Mouse (Mus musculus) myocyte (in vitro differentiated cells): ENCODE measurements around the gene Txndc9.

ENCODE experiments used
- CEBPB ChIP-seq: IDR thresholded peaks from 2 replicates; pipeline ENCODE4 v1.6.1; 2011; ENCODE audit warnings: mild to moderate bottlenecking, moderate library complexity; ENCODE audit not compliant: poor library complexity, insufficient read depth, severe bottlenecking
- MAX ChIP-seq: IDR thresholded peaks from one replicate; pipeline ENCODE4 v1.6.1; 2011; ENCODE audit warnings: low read depth, mild to moderate bottlenecking, control low read depth
- MYOG ChIP-seq, 3 experiments: IDR thresholded peaks; one replicate each; pipeline ENCODE4 v1.6.1; 2011; ENCODE audit warnings: control low read depth in 2 of 3, low read depth in 2 of 3, mild to moderate bottlenecking in 2 of 3; ENCODE audit not compliant: insufficient read length in 2 of 3, control insufficient read depth in 1 of 3, insufficient read depth in 1 of 3
- POLR2A ChIP-seq: IDR thresholded peaks from one replicate; pipeline ENCODE4 v1.6.1; 2011; ENCODE audit warnings: low read depth, mild to moderate bottlenecking, control low read depth, moderate library complexity; ENCODE audit not compliant: insufficient read length
- REST ChIP-seq: IDR thresholded peaks from one replicate; pipeline ENCODE4 v1.6.1; 2011; ENCODE audit warnings: mild to moderate bottlenecking, control low read depth, moderate library complexity; ENCODE audit not compliant: insufficient read depth, insufficient read length
- TCF12 ChIP-seq: IDR thresholded peaks from one replicate; pipeline ENCODE4 v1.6.1; 2011; ENCODE audit warnings: mild to moderate bottlenecking, control low read depth; ENCODE audit not compliant: poor library complexity, insufficient read depth, severe bottlenecking

DNA sequence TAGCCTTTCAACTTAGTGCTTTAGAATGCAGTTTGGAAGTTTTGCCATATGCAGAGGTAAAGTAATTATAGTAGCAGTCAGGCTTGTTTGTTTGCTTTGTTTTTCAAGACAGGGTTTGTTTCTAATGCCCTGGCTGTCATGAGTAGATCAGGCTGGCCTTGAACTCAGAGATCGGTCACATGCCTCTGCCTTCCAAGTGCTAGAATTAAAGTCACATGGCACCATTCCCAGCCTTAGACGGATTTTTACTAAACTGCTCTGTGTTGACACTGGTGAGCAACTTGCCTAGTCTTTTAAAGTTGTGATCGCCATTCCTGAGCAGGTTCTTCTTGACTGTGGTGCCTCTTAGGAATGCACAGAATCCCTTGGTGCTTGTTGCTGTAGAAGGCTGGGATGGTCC is 9.0 kb upstream of the Txndc9 start:
- TF ChIP-seq MAX (no peak), REST (no peak), POLR2A (no peak), MYOG (IDR thresholded peaks at IDR 0.05; ENCODE audit: control insufficient read depth in 1 of 3, insufficient read depth in 1 of 3, insufficient read length in 2 of 3, low read depth in 2 of 3) (no peak), TCF12 (no peak), CEBPB (no peak)
